Comparison of ENCODE assay signal across 24 mouse cellular contexts in genomic region chr19:37932198-37932597, GRCm38 (mm10).
DNase-seq lines count a peak whose midpoint lies in the region; ATAC-seq lines count a peak whose summit lies in the region.
"Had no signal": no experiment of that assay in that cellular context is flagged by ENCODE, and none has a peak within 500 bp of the region (broad histone marks: within the 10 kb centered on the region; RNA-seq: fewer than 3 reads in every experiment).

No protein-coding gene starts in this region.

- no peaks in the 10 kb centered on the region for H3K4me1 ChIP-seq in kidney, embryonic 14.5 days (ENCODE audit: control insufficient read depth, insufficient read depth, low read length)
- H3K4me1 ChIP-seq: forebrain, embryonic 10.5 days; forebrain, embryonic 13.5 days; hindbrain, embryonic 12.5 days; hindbrain, embryonic 15.5 days had no signal

- no peak overlapping the region for H3K27ac ChIP-seq in kidney, embryonic 14.5 days (ENCODE audit: low read depth, low read length)
- H3K27ac ChIP-seq: forebrain, embryonic 10.5 days; forebrain, embryonic 13.5 days; gastrocnemius, adult 2 months; hindbrain, embryonic 12.5 days; hindbrain, embryonic 15.5 days had no signal

- no peaks in the 10 kb centered on the region for H3K9me3 ChIP-seq in kidney, embryonic 14.5 days (ENCODE audit: control insufficient read depth, low read length)
- H3K9me3 ChIP-seq: forebrain, embryonic 10.5 days; forebrain, embryonic 13.5 days; G1E; hindbrain, embryonic 12.5 days; hindbrain, embryonic 15.5 days had no signal

- H3K4me3 ChIP-seq in kidney, embryonic 14.5 days (ENCODE audit: low read length) = no peak overlapping the region
- H3K4me3 ChIP-seq: forebrain, embryonic 10.5 days; forebrain, embryonic 13.5 days; gastrocnemius, adult 2 months; hindbrain, embryonic 12.5 days; hindbrain, embryonic 15.5 days had no signal

- peak; percentile 21 for DNase-seq in kidney, adult 18-20 months
- DNase-seq in kidney, postnatal 10 days = no peak
- DNase-seq in kidney, postnatal 14 days = peak; percentile 23
- DNase-seq in kidney, postnatal 25 days = peak; percentile 39 to 70
- no peak for DNase-seq in yolk sac, embryonic 10.5 days (ENCODE audit: low spot score)
- DNase-seq: adrenal gland, postnatal 10 days; adrenal gland, postnatal 36 days; B cell, adult 2 months; cerebellum, adult 18-20 months; cerebellum, adult 9-10 months; cerebellum, postnatal 14 days; gastrocnemius, adult 2 months; gastrocnemius, postnatal 14 days; heart, adult 11 months had no signal

- no peak overlapping the region for H3K9ac ChIP-seq in kidney, embryonic 14.5 days (ENCODE audit: low read depth, low read length)
- H3K9ac ChIP-seq: forebrain, embryonic 13.5 days; hindbrain, embryonic 12.5 days; hindbrain, embryonic 15.5 days had no signal

- ATAC-seq in kidney, embryonic 14.5 days (ENCODE audit: low FRiP score, low TSS enrichment) = no peak
- ATAC-seq: forebrain, embryonic 13.5 days; forebrain, embryonic 16.5 days; Patski had no signal

- H3K36me3 ChIP-seq in kidney, embryonic 14.5 days (ENCODE audit: control insufficient read depth, insufficient read depth, low read length) = no peaks in the 10 kb centered on the region
- H3K36me3 ChIP-seq: forebrain, embryonic 10.5 days; G1E; hindbrain, embryonic 12.5 days; hindbrain, embryonic 15.5 days had no signal

- H3K27me3 ChIP-seq in kidney, embryonic 14.5 days (ENCODE audit: control insufficient read depth, insufficient read depth, low read length) = no peaks in the 10 kb centered on the region
- H3K27me3 ChIP-seq: CH12.LX; forebrain, embryonic 13.5 days; hindbrain, embryonic 12.5 days; hindbrain, embryonic 15.5 days; Patski had no signal

- 93% methylated on average over 2 of the region's 2 CpGs for WGBS in kidney, embryonic 14.5 days

- H3K4me2 ChIP-seq in kidney, embryonic 14.5 days (replicated peaks; ENCODE audit: low read depth, low read length) = no peak overlapping the region
- H3K4me2 ChIP-seq: forebrain, embryonic 13.5 days; heart, embryonic 11.5 days; hindbrain, embryonic 12.5 days; hindbrain, embryonic 15.5 days had no signal

Comparison
In these comparisons a context has a peak if more than half of its experiments do, and no peak if none do; other contexts are left out.
1. DNase-seq: peak in kidney, adult 18-20 months (single experiment), kidney, postnatal 14 days (single experiment) and kidney, postnatal 25 days (2 of 2); none in kidney, postnatal 10 days (single experiment) and yolk sac, embryonic 10.5 days (single experiment).